Mouse (Mus musculus) erythroblast, adult 5-6 weeks (primary cell): ENCODE measurements around the gene Taar7f. TPM values are rescaled to one million over a fixed set of nuclear protein-coding genes. Genes with fewer than 3 reads are reported as not detected.

Experiments used
- total RNA-seq, 2 experiments: library from RNA; stranded (forward) in 1 of 2; stranded (reverse) in 1 of 2; fragments of 150-400 nt in 1 of 2; fragments of 200-764, 138-1000 nt in 1 of 2; gene quantifications; 2 replicates each; pipeline versions ENCODE4 v1.2.3 to v1.2.4; 2015 to 2017; ENCODE audit warnings: low replicate concordance in 2 of 2

Gene Taar7f
- total RNA-seq, 2 experiments from 2014 or later: not detected

Other genes starting within 250 kb of the Taar7f start
- gene Vnn3, start 198.0 kb upstream of the Taar7f start, total RNA-seq (2015; ENCODE audit: low replicate concordance): not detected in 2 replicates
- gene Vnn3, start 198.0 kb upstream of the Taar7f start, total RNA-seq (2017; ENCODE audit: low replicate concordance): 4.5 TPM in 2 replicates
- gene Vnn1, start 154.8 kb upstream of the Taar7f start, total RNA-seq (2015; ENCODE audit: low replicate concordance): not detected in 2 replicates
- gene Vnn1, start 154.8 kb upstream of the Taar7f start, total RNA-seq (2017; ENCODE audit: low replicate concordance): not detected in 2 replicates
- gene Taar1, start 129.2 kb upstream of the Taar7f start, total RNA-seq (2015; ENCODE audit: low replicate concordance): not detected in 2 replicates
- gene Taar1, start 129.2 kb upstream of the Taar7f start, total RNA-seq (2017; ENCODE audit: low replicate concordance): not detected in 2 replicates
- gene Taar2, start 110.9 kb upstream of the Taar7f start, total RNA-seq (2015; ENCODE audit: low replicate concordance): not detected in 2 replicates
- not detected in 2 replicates for gene Taar2, start 110.9 kb upstream of the Taar7f start, total RNA-seq (2017; ENCODE audit: low replicate concordance)
- not detected in 2 replicates for gene Taar3, start 100.0 kb upstream of the Taar7f start, total RNA-seq (2015; ENCODE audit: low replicate concordance)
- not detected in 2 replicates for gene Taar3, start 100.0 kb upstream of the Taar7f start, total RNA-seq (2017; ENCODE audit: low replicate concordance)
- gene Taar4, start 89.0 kb upstream of the Taar7f start, total RNA-seq (2015; ENCODE audit: low replicate concordance): not detected in 2 replicates
- gene Taar4, start 89.0 kb upstream of the Taar7f start, total RNA-seq (2017; ENCODE audit: low replicate concordance): not detected in 2 replicates
- gene Taar5, start 78.8 kb upstream of the Taar7f start, total RNA-seq (2015; ENCODE audit: low replicate concordance): not detected in 2 replicates
- gene Taar5, start 78.8 kb upstream of the Taar7f start, total RNA-seq (2017; ENCODE audit: low replicate concordance): not detected in 2 replicates
- not detected in 2 replicates for gene Taar6, start 63.9 kb upstream of the Taar7f start, total RNA-seq (2015; ENCODE audit: low replicate concordance)
- not detected in 2 replicates for gene Taar6, start 63.9 kb upstream of the Taar7f start, total RNA-seq (2017; ENCODE audit: low replicate concordance)
- not detected in 2 replicates for gene Taar7a, start 56.0 kb upstream of the Taar7f start, total RNA-seq (2015; ENCODE audit: low replicate concordance)
- gene Taar7a, start 56.0 kb upstream of the Taar7f start, total RNA-seq (2017; ENCODE audit: low replicate concordance): not detected in 2 replicates
- not detected in 2 replicates for gene Taar7b, start 49.6 kb upstream of the Taar7f start, total RNA-seq (2015; ENCODE audit: low replicate concordance)
- gene Taar7b, start 49.6 kb upstream of the Taar7f start, total RNA-seq (2017; ENCODE audit: low replicate concordance): not detected in 2 replicates
- gene Taar7d, start 22.3 kb upstream of the Taar7f start, total RNA-seq (2015; ENCODE audit: low replicate concordance): not detected in 2 replicates
- not detected in 2 replicates for gene Taar7d, start 22.3 kb upstream of the Taar7f start, total RNA-seq (2017; ENCODE audit: low replicate concordance)
- gene Taar7e, start 11.9 kb upstream of the Taar7f start, total RNA-seq (2015; ENCODE audit: low replicate concordance): not detected in 2 replicates
- gene Taar7e, start 11.9 kb upstream of the Taar7f start, total RNA-seq (2017; ENCODE audit: low replicate concordance): not detected in 2 replicates
- not detected in 2 replicates for gene Taar8a, start 27.0 kb downstream of the Taar7f start, total RNA-seq (2015; ENCODE audit: low replicate concordance)
- gene Taar8a, start 27.0 kb downstream of the Taar7f start, total RNA-seq (2017; ENCODE audit: low replicate concordance): not detected in 2 replicates
- not detected in 2 replicates for gene Taar8b, start 42.8 kb downstream of the Taar7f start, total RNA-seq (2015; ENCODE audit: low replicate concordance)
- gene Taar8b, start 42.8 kb downstream of the Taar7f start, total RNA-seq (2017; ENCODE audit: low replicate concordance): not detected in 2 replicates
- gene Taar8c, start 52.4 kb downstream of the Taar7f start, total RNA-seq (2015; ENCODE audit: low replicate concordance): not detected in 2 replicates
- gene Taar8c, start 52.4 kb downstream of the Taar7f start, total RNA-seq (2017; ENCODE audit: low replicate concordance): not detected in 2 replicates
- gene Taar9, start 60.0 kb downstream of the Taar7f start, total RNA-seq (2015; ENCODE audit: low replicate concordance): not detected in 2 replicates
- gene Taar9, start 60.0 kb downstream of the Taar7f start, total RNA-seq (2017; ENCODE audit: low replicate concordance): not detected in 2 replicates
- gene Stx7, start 99.8 kb downstream of the Taar7f start, total RNA-seq (2015; ENCODE audit: low replicate concordance): 25.1 and 25.4 TPM in 2 replicates
- gene Stx7, start 99.8 kb downstream of the Taar7f start, total RNA-seq (2017; ENCODE audit: low replicate concordance): 23.7 and 25.3 TPM in 2 replicates
- gene Moxd1, start 174.0 kb downstream of the Taar7f start, total RNA-seq (2015; ENCODE audit: low replicate concordance): not detected in 2 replicates
- not detected in 2 replicates for gene Moxd1, start 174.0 kb downstream of the Taar7f start, total RNA-seq (2017; ENCODE audit: low replicate concordance)